ENCODE assay signal across 28 mouse cellular contexts in genomic region chr4:84467722-84468121, GRCm38 (mm10).
DNase-seq lines count a peak whose midpoint lies in the region; ATAC-seq lines count a peak whose summit lies in the region.
"Had no signal": no experiment of that assay in that cellular context is flagged by ENCODE, and none has a peak within 500 bp of the region (broad histone marks: within the 10 kb centered on the region; RNA-seq: fewer than 3 reads in every experiment).

No protein-coding gene starts in this region.

- no peaks in the 10 kb centered on the region for H3K36me3 ChIP-seq in kidney, embryonic 14.5 days (ENCODE audit: control insufficient read depth, insufficient read depth, low read length)
- no peaks in the 10 kb centered on the region for H3K36me3 ChIP-seq in kidney, embryonic 15.5 days
- H3K36me3 ChIP-seq: embryonic facial prominence, embryonic 10.5 days; embryonic facial prominence, embryonic 13.5 days; G1E; hindbrain, embryonic 12.5 days; hindbrain, embryonic 15.5 days had no signal

- H3K4me3 ChIP-seq in kidney, embryonic 14.5 days (ENCODE audit: low read length) = no peak overlapping the region
- no peak overlapping the region for H3K4me3 ChIP-seq in kidney, embryonic 15.5 days (replicated peaks)
- H3K4me3 ChIP-seq: embryonic facial prominence, embryonic 10.5 days; embryonic facial prominence, embryonic 13.5 days; erythroblast, embryonic 14.5 days; forebrain, embryonic 13.5 days; gastrocnemius, adult 2 months; hindbrain, embryonic 12.5 days; hindbrain, embryonic 15.5 days had no signal

- H3K9me3 ChIP-seq in kidney, embryonic 14.5 days (ENCODE audit: control insufficient read depth, low read length) = no peaks in the 10 kb centered on the region
- no peaks in the 10 kb centered on the region for H3K9me3 ChIP-seq in kidney, embryonic 15.5 days (replicated peaks)
- H3K9me3 ChIP-seq: embryonic facial prominence, embryonic 10.5 days; embryonic facial prominence, embryonic 13.5 days; forebrain, embryonic 13.5 days; hindbrain, embryonic 12.5 days; hindbrain, embryonic 15.5 days had no signal

- no peak overlapping the region for H3K9ac ChIP-seq in kidney, embryonic 14.5 days (ENCODE audit: low read depth, low read length)
- no peak overlapping the region for H3K9ac ChIP-seq in kidney, embryonic 15.5 days
- H3K9ac ChIP-seq: embryonic facial prominence, embryonic 13.5 days; forebrain, embryonic 13.5 days; forebrain, postnatal 0 days; hindbrain, embryonic 12.5 days; hindbrain, embryonic 15.5 days had no signal

- H3K27ac ChIP-seq in kidney, embryonic 14.5 days (ENCODE audit: low read depth, low read length) = no peak overlapping the region
- H3K27ac ChIP-seq in kidney, embryonic 15.5 days = no peak overlapping the region
- H3K27ac ChIP-seq: embryonic facial prominence, embryonic 10.5 days; embryonic facial prominence, embryonic 13.5 days; forebrain, embryonic 13.5 days; gastrocnemius, adult 2 months; hindbrain, embryonic 12.5 days; hindbrain, embryonic 15.5 days had no signal

- no peak for ATAC-seq in kidney, embryonic 14.5 days (ENCODE audit: low FRiP score, low TSS enrichment)
- ATAC-seq in kidney, embryonic 15.5 days (replicated peaks; ENCODE audit: low FRiP score) = peak; percentile 52; the same call in 1 of the 2 replicates
- ATAC-seq: forebrain, embryonic 13.5 days; forebrain, postnatal 0 days; Patski had no signal

- peak; percentile 17 for DNase-seq in kidney, adult 11 months
- DNase-seq in kidney, adult 18-20 months = no peak
- DNase-seq in kidney, postnatal 14 days = peak; percentile 17
- DNase-seq in retina, postnatal 1 day = no peak
- DNase-seq: adrenal gland, adult 2 months; adrenal gland, postnatal 14 days; B cell, adult 2 months; cerebellum, adult 11-12 months; cerebellum, adult 8-10 months; cerebellum, postnatal 10 days; cerebellum, postnatal 36 days; embryo, embryonic 11 days; forebrain, postnatal 0 days; gastrocnemius, adult 2 months; gastrocnemius, postnatal 14 days; heart, adult 11 months had no signal

- 64% methylated on average over 3 of the region's 3 CpGs for WGBS in kidney, embryonic 14.5 days
- WGBS in kidney, embryonic 15.5 days = 68% methylated on average over 3 of the region's 3 CpGs

- no peaks in the 10 kb centered on the region for H3K27me3 ChIP-seq in kidney, embryonic 14.5 days (ENCODE audit: control insufficient read depth, insufficient read depth, low read length)
- H3K27me3 ChIP-seq in kidney, embryonic 15.5 days = no peaks in the 10 kb centered on the region
- H3K27me3 ChIP-seq: CH12.LX; forebrain, embryonic 13.5 days; hindbrain, embryonic 12.5 days; hindbrain, embryonic 15.5 days; Patski had no signal

- H3K4me2 ChIP-seq in kidney, embryonic 14.5 days (replicated peaks; ENCODE audit: low read depth, low read length) = no peak overlapping the region
- no peak overlapping the region for H3K4me2 ChIP-seq in kidney, embryonic 15.5 days
- H3K4me2 ChIP-seq: embryonic facial prominence, embryonic 13.5 days; forebrain, embryonic 13.5 days; heart, embryonic 11.5 days; hindbrain, embryonic 12.5 days; hindbrain, embryonic 15.5 days had no signal

- no peaks in the 10 kb centered on the region for H3K4me1 ChIP-seq in kidney, embryonic 14.5 days (ENCODE audit: control insufficient read depth, insufficient read depth, low read length)
- no peaks in the 10 kb centered on the region for H3K4me1 ChIP-seq in kidney, embryonic 15.5 days
- H3K4me1 ChIP-seq: embryonic facial prominence, embryonic 10.5 days; hindbrain, embryonic 12.5 days; hindbrain, embryonic 15.5 days had no signal

Comparison
In these comparisons a context has a peak if more than half of its experiments do, and no peak if none do; other contexts are left out.
1. DNase-seq: peak in kidney, adult 11 months (single experiment) and kidney, postnatal 14 days (single experiment); none in kidney, adult 18-20 months (single experiment) and retina, postnatal 1 day (single experiment).